Mouse (Mus musculus) neural tube, embryonic 12.5 days (tissue): ENCODE data around the gene Rabac1. TPM values are rescaled to one million over a fixed set of nuclear protein-coding genes. Genes with fewer than 3 reads are reported as not detected.

Source experiments
- ATAC-seq: fragments of 200-750 bp; cut with Nextera tagmentation; 2 replicates; pipeline ENCODE4 v1.8.0; 2017; ENCODE audit warnings: low read depth, mild to moderate bottlenecking, moderate TSS enrichment, moderate library complexity; ENCODE audit not compliant: low FRiP score
- H3K27ac ChIP-seq: fragments of 300-500 bp; sonication (generic); 2 replicates; pipeline ENCODE4 v1.5.1; 2016
- H3K27me3 ChIP-seq: fragments of 300-500 bp; sonication (generic); replicated peaks from 2 replicates; pipeline ENCODE4 v1.6.1; 2016; ENCODE audit warnings: mild to moderate bottlenecking
- H3K36me3 ChIP-seq: fragments of 300-500 bp; sonication (generic); 2 replicates; pipeline ENCODE4 v1.6.1; 2016; ENCODE audit warnings: mild to moderate bottlenecking
- H3K4me1 ChIP-seq: fragments of 300-500 bp; sonication (generic); 2 replicates; pipeline ENCODE4 v1.6.1; 2016
- H3K4me2 ChIP-seq: fragments of 300-500 bp; sonication (generic); replicated peaks from 2 replicates; pipeline ENCODE4 v1.6.1; 2016; ENCODE audit warnings: mild to moderate bottlenecking
- H3K4me3 ChIP-seq: fragments of 300-500 bp; sonication (generic); 2 replicates; pipeline ENCODE4 v1.5.1; 2016
- H3K9ac ChIP-seq: fragments of 300-500 bp; sonication (generic); 2 replicates; pipeline ENCODE4 v1.6.1; 2016; ENCODE audit warnings: mild to moderate bottlenecking
- H3K9me3 ChIP-seq: fragments of 300-500 bp; sonication (generic); 2 replicates; pipeline ENCODE4 v1.6.1; 2016; ENCODE audit warnings: mild to moderate bottlenecking
- WGBS: fragments of 180-500 bp; shearing (Covaris S2); methylation state at CpG from one replicate; pipeline ENCODE4 v1.1.7; 2016; 5-methylcytosine and 5-hydroxymethylcytosine counted together
- microRNA-seq: library from miRNA; unstranded; fragments of <30 nt; microRNA quantifications from one replicate; pipeline ENCODE4, GENCODE M21; 2017
- polyA plus RNA-seq: library from polyadenylated mRNA; unstranded; fragments of >200 nt; fragmentation: Nextera tagmentation; extraction: Ambion mirVana; gene quantifications from 2 replicates; pipeline ENCODE4 v1.2.1, GENCODE M21; 2016

Rabac1 gene
- polyA plus RNA-seq, 1 experiment from 2014 or later: 151 TPM

DNA sequence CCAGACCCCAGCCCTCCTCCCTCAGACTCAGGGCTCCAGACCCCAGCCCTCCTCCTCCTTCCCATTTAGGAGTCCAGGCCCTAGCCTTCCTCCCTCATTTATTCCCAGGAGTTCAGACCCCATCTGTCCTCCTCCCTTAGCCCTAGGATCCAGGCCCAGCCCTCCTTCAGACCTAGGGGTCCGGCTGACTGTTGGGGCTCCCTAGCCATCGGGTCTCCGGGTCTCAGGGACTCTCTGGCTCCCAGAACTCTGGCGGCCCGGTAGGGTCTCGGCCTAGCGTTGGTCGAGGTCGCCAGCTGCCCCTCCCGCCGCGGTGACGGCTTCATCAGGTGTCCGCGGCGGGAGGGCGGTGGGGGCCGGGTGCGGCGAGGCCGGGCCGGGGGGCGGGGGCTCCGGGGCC, 18.6 kb downstream of the Rabac1 start:
- H3K36me3 ChIP-seq: no peaks in the 10 kb centered on the region
- peak overlapping the region; percentile 30; the same call in 1 of the 2 replicates for H3K9ac ChIP-seq
- WGBS: 2% methylated on average over 24 of the region's 24 CpGs
- peak overlapping the region; percentile 36 for H3K4me3 ChIP-seq
- H3K27me3 ChIP-seq: peaks cover 80% of the 10 kb centered on the region
- H3K9me3 ChIP-seq: no peaks in the 10 kb centered on the region
- H3K27ac ChIP-seq: no peak overlapping the region
- peak overlapping the region; percentile 59 for H3K4me2 ChIP-seq
- peaks cover 56% of the 10 kb centered on the region for H3K4me1 ChIP-seq
- peak; percentile 13; the same call in 1 of the 2 replicates for ATAC-seq

DNA sequence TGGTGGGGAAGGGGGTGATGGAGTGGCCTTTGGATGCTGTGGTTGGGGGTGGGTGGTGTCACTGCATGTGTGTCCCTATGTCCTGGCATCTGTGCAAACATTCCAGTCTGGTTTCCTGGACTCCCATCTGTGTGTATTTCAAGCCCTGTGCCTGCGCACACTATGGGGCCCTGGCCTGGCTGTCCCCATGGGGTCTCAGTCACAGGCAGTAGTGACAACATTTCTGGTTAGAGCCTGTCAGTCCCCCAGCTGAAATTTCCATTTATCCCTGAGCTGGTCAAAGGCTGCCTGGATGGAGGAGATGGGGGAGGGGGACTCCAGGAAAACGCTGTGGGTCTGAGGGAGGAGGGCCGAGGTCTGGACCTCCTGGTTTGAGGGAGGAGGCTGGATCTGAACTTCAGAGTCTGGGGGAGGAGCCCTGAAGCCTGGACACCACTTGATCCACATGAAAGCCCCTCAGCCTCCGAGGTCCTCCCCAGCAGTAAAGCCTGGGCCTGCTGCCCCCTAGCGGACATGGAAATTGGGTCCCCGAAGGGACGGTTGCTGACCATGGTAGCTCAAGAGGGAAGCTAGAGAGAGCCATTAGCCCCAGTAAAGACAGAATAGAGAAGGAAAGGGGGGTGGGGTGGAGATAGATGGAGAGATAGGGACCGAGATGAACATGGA, 22.5 kb downstream of the Rabac1 start:
- no peak overlapping the region for H3K4me3 ChIP-seq
- 0 out of 2 replicates have a peak overlapping the region, but pooled peaks have one; percentile 8 for H3K4me2 ChIP-seq
- 0% methylated on average over 8 of the region's 8 CpGs for WGBS
- H3K27me3 ChIP-seq: peaks cover 96% of the 10 kb centered on the region
- H3K27ac ChIP-seq: no peak overlapping the region
- H3K9ac ChIP-seq: no peak overlapping the region
- peaks cover 60% of the 10 kb centered on the region for H3K4me1 ChIP-seq
- no peaks in the 10 kb centered on the region for H3K9me3 ChIP-seq
- H3K36me3 ChIP-seq: no peaks in the 10 kb centered on the region
- peak; percentile 49 for ATAC-seq

DNA sequence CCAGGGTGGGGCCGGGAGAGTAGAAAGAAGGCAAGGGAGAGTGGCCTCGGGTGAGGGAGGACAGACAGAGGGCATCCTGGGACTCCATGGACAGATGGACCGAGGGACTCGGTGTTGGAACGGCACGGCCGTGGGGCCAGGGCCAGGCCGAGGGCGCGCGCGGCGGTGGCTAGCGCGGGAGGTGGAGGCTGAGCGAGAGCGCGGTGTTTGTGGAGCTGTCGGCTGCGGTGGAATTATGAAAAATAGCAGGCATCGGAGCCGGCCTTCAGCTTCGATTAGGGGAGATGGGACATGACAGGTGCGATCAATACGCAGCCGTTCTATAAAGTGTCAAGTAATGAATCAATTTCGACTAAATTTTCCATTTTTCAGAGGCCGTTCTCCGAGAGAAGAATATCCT, 23.8 kb downstream of the Rabac1 start:
- Histone ChIP-seq H3K27me3 (peaks cover 97% of the 10 kb centered on the region), H3K9me3 (no peaks in the 10 kb centered on the region), H3K36me3 (no peaks in the 10 kb centered on the region), H3K9ac (no peak overlapping the region), H3K4me3 (no peak overlapping the region), H3K4me1 (peaks cover 58% of the 10 kb centered on the region), H3K27ac (no peak overlapping the region), H3K4me2 (peak overlapping the region; percentile 39)
- ATAC-seq: no peak
- 3% methylated on average over 29 of the region's 29 CpGs for WGBS

DNA sequence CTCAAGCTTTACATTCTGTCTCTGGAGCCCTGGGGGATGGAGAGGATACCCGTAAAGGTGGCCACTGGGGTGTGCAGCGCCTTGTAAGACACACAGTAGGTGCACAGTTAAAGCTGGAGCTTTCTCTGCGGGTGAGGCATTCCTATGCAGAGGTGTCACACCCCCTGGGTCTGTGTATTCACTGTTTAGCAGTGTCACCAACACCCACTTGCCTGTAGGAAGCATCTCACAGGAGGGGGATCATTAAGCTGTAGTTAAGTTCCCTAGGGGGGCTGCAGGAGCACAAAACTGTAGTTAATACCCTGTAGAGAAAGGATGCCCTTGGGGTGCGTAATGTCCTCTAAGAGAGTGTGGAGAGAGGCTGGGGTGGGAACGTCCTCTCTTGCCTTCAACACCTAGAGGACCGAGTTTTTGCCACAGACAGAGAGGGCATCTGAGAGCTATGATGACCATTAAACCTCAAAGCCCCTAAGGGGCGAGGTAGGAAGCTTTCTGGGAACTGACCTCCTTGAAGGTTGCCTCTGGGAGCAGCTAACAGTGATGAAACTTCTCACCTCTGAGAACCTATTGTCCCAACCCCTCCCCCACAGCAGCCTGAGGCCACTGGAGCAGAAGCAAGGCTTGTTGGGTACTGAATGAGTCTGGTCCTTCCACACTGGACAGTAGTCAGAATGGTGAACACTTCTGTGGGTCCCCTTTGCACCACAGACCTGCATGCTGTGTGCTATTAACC, 25.1 kb downstream of the Rabac1 start:
- no peak overlapping the region for H3K27ac ChIP-seq
- no peaks in the 10 kb centered on the region for H3K36me3 ChIP-seq
- H3K9ac ChIP-seq: no peak overlapping the region
- peaks cover 51% of the 10 kb centered on the region for H3K4me1 ChIP-seq
- no peaks in the 10 kb centered on the region for H3K9me3 ChIP-seq
- under 1% methylated on average over 7 of the region's 7 CpGs for WGBS
- H3K4me3 ChIP-seq: no peak overlapping the region
- peaks cover 98% of the 10 kb centered on the region for H3K27me3 ChIP-seq
- ATAC-seq: no peak
- no peak overlapping the region for H3K4me2 ChIP-seq

DNA sequence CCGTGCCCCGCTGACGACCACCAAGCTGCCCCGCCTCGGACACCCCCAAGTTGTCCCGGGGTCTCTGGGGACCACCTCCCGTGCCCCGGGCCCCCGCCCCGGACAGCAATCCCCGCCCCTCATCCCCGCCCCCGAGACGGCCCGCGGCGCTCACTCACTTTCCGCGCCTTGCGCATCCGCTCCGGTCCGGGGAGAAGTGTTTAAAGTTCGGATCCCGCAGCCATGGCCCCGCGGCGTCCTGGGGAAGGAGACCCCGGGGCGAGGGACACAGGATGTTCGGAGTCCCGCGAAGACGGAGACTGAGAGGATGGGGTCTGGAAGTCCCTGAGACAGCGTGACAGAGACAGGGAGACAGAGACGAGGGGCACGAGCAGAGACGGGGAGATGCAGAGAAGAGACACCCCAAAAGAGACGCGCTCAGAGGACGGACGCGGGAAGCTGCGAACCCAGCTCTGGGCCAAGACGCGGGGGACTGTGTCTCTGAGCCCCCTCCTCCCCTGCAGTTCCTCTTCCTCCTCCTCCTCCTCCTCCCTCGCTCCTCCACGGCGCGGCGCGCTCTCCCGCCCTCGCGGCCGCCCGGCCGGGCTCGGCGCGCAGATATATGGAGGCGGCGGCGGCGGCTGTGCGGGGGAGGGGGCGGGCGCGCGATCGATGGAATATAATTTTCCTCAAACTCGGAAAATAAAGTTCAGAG, 28.1 kb downstream of the Rabac1 start, which contains the start of gene Gm4881:
Gene Gm4881 (minus strand): TSS at position 238 of the 694 bp plus-strand sequence.
- no peak for ATAC-seq
- H3K4me1 ChIP-seq: peaks cover 23% of the 10 kb centered on the region
- WGBS: under 1% methylated on average over 72 of the region's 72 CpGs
- no peaks in the 10 kb centered on the region for H3K36me3 ChIP-seq
- peaks cover 97% of the 10 kb centered on the region for H3K27me3 ChIP-seq
- no peaks in the 10 kb centered on the region for H3K9me3 ChIP-seq
- peak within 1 kb of the TSS; percentile 29; the same call in 1 of the 2 replicates for H3K9ac ChIP-seq
- peak within 1 kb of the TSS; percentile 63 for H3K4me2 ChIP-seq
- H3K4me3 ChIP-seq: peak within 1 kb of the TSS; percentile 25
- H3K27ac ChIP-seq: no peak within 1 kb of the TSS

DNA sequence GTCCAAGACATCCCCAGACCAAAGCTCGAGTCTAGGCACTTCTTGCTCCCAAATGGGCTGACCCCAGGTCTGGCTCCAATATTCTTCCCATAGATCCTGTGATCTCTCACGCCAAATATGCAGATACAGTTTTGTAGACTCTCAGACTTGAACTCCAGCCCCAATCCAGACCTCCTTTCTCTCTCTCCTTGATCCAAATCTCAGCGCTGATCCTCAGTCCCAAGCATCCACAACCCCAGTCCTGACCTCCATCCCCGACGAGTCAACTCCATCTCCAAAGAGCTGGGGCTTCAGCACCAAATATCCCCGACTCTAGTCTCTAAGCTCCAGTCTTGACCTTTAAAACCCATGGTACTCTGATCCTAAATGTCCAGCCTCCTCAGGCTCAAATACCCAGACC, 28.9 kb downstream of the Rabac1 start:
- Histone ChIP-seq H3K4me3 (no peak overlapping the region), H3K4me2 (no peak overlapping the region), H3K27ac (no peak overlapping the region), H3K9ac (no peak overlapping the region), H3K4me1 (peaks cover 17% of the 10 kb centered on the region), H3K9me3 (no peaks in the 10 kb centered on the region), H3K36me3 (no peaks in the 10 kb centered on the region), H3K27me3 (peaks cover 96% of the 10 kb centered on the region)
- 4% methylated on average over 6 of the region's 6 CpGs for WGBS
- no peak for ATAC-seq

DNA sequence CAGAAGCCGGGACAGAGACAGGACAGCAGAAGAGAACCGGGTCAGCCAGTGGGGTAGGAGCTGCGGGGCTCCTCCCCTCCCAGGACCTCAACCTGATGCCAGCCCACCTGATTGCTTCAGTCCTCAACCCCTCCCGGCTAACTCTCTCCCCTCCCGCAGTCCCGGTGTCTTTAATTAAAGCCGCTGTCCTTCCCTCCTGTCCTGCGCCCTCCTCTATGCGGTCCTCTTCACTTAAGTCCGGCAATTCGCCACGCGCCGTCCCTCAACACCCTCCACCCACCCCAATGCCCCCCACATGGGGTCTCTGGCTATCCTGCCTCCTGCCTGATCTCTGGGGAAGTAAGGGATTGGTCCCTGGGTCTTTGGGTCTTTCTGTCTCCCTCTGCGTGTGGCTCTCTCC, 40.9 kb downstream of the Rabac1 start:
- WGBS: under 1% methylated on average over 15 of the region's 15 CpGs
- Histone ChIP-seq H3K9me3 (no peaks in the 10 kb centered on the region), H3K27ac (no peak overlapping the region), H3K4me2 (no peak overlapping the region), H3K36me3 (peaks cover 10% of the 10 kb centered on the region), H3K9ac (no peak overlapping the region), H3K4me1 (peaks cover 27% of the 10 kb centered on the region), H3K27me3 (peaks cover 86% of the 10 kb centered on the region), H3K4me3 (no peak overlapping the region)
- no peak for ATAC-seq

DNA sequence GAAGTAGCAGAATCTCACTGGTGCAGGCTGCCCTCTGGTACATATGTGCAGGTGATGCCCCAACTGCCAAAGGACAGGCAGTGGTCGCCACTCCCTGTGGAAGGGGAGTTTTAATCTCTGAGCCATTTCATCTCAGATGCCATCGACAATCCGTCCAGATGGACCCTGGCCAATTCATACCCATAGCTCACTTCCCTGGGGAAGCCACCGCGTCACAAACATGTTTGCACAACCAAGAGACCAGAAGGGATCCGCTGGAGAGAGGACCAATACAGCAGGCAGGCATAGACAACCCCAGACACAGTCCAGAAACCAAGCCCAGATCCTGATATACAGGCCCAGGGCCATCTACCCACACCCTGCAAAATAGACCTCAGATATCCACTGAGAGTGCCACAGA, 42.1 kb downstream of the Rabac1 start:
- Histone ChIP-seq H3K4me2 (no peak overlapping the region), H3K9ac (no peak overlapping the region), H3K27ac (no peak overlapping the region), H3K4me1 (peaks cover 27% of the 10 kb centered on the region), H3K27me3 (peaks cover 78% of the 10 kb centered on the region), H3K9me3 (no peaks in the 10 kb centered on the region), H3K36me3 (peaks cover 22% of the 10 kb centered on the region), H3K4me3 (no peak overlapping the region)
- ATAC-seq: no peak
- WGBS: 49% methylated on average over 6 of the region's 6 CpGs

Small RNA genes within 50 kb of the gene (microRNA-seq; reads per million reads assigned to microRNA genes)
- gene Mir7046 (not detected), gene Mir7047 (not detected)

Other genes starting within 250 kb of the Rabac1 start
- not detected in 2 replicates for gene Gm4763, start 245.8 kb downstream of the Rabac1 start, polyA plus RNA-seq
- 0.22 TPM in 1 of 2 replicates, not detected in the other for gene Cd177, start 212.4 kb downstream of the Rabac1 start, polyA plus RNA-seq
- gene Ceacam10, start 195.5 kb downstream of the Rabac1 start, polyA plus RNA-seq: not detected in 2 replicates
- 25.0 and 27.5 TPM in 2 replicates for gene Gm9844, start 110.5 kb downstream of the Rabac1 start, polyA plus RNA-seq
- gene Lypd4, start 102.8 kb downstream of the Rabac1 start, polyA plus RNA-seq: not detected in 2 replicates
- not detected in 2 replicates for gene Dmrtc2, start 102.7 kb downstream of the Rabac1 start, polyA plus RNA-seq
- 1,340 and 1,344 TPM in 2 replicates for gene Rps19, start 88.4 kb downstream of the Rabac1 start, polyA plus RNA-seq
- 0.13 and 0.32 TPM in 2 replicates for gene Cd79a, start 75.4 kb downstream of the Rabac1 start, polyA plus RNA-seq
- 84.4 and 89.5 TPM in 2 replicates for gene Arhgef1, start 69.8 kb downstream of the Rabac1 start, polyA plus RNA-seq
- 0.75 and 0.84 TPM in 2 replicates for gene Gm4881, start 28.3 kb downstream of the Rabac1 start, polyA plus RNA-seq
- gene Atp1a3, start 33.2 kb upstream of the Rabac1 start, polyA plus RNA-seq: 110 and 118 TPM in 2 replicates
- gene Grik5, start 99.6 kb upstream of the Rabac1 start, polyA plus RNA-seq: 18.6 and 19.5 TPM in 2 replicates
- gene Zfp574, start 99.8 kb upstream of the Rabac1 start, polyA plus RNA-seq: 38.7 and 39.2 TPM in 2 replicates
- gene Pou2f2, start 207.0 kb upstream of the Rabac1 start, polyA plus RNA-seq: 28.1 and 32.6 TPM in 2 replicates
- 15.5 and 17.7 TPM in 2 replicates for gene Dedd2, start 247.9 kb upstream of the Rabac1 start, polyA plus RNA-seq
- 2.1 and 2.9 TPM in 2 replicates for gene Zfp526, start 248.7 kb upstream of the Rabac1 start, polyA plus RNA-seq